Comparison of ENCODE assay signal across 19 mouse cellular contexts in the genomic region with DNA sequence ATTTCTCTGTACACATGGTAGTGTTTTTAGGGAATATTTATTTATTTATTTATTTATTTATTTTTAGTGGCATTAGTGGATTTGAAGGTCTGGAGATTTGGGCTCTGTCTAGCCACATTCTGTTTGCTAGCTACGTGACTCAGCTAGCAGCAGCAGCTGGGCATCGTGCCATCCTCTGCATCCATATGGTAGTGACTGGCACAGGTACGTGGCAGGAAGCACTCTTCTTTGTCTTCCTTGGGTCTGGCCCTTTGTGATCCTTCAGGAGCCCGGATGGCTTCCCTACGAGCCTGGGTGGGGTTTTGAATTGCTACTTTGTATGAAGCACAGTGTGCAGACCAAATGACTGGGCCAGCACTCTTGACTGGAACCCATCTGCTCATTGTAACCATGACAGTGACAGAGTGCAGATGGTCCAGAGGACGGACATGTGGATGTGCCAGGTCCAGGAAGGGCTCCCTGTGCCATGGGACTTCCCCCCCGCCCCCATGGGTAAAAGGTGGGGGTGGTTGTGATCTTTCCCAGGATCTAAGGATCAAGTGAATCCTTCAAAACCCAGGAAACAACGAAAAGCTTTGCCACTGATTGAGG.
DNase-seq lines count a peak whose midpoint lies in the region; ATAC-seq lines count a peak whose summit lies in the region.
"Had no signal": no experiment of that assay in that cellular context is flagged by ENCODE, and none has a peak within 500 bp of the region (broad histone marks: within the 10 kb centered on the region; RNA-seq: fewer than 3 reads in every experiment).

No protein-coding gene starts in this region.

- no peaks in the 10 kb centered on the region for H3K36me3 ChIP-seq in forebrain, embryonic 14.5 days (ENCODE audit: control insufficient read depth, insufficient read depth, low read length)
- no peaks in the 10 kb centered on the region for H3K36me3 ChIP-seq in forebrain, embryonic 11.5 days (ENCODE audit: control insufficient read depth, insufficient read depth, low read length)
- H3K36me3 ChIP-seq: heart, embryonic 10.5 days; midbrain, embryonic 12.5 days had no signal

- no peak overlapping the region for H3K9ac ChIP-seq in forebrain, embryonic 14.5 days (ENCODE audit: low read length)
- no peak overlapping the region for H3K9ac ChIP-seq in forebrain, embryonic 11.5 days (ENCODE audit: low read length)
- H3K9ac ChIP-seq: midbrain, embryonic 12.5 days had no signal

- 69% methylated on average over 8 of the region's 8 CpGs for WGBS in forebrain, embryonic 14.5 days
- WGBS in forebrain, embryonic 11.5 days: 84% methylated on average over 8 of the region's 8 CpGs

- no peak overlapping the region; the same call in 1 of the 2 replicates for H3K27ac ChIP-seq in forebrain, embryonic 14.5 days (ENCODE audit: low read depth, low read length)
- H3K27ac ChIP-seq in forebrain, embryonic 11.5 days (ENCODE audit: low read depth, low read length): no peak overlapping the region
- H3K27ac ChIP-seq: heart, embryonic 10.5 days; macrophage; midbrain, embryonic 12.5 days had no signal

- no peaks in the 10 kb centered on the region for H3K9me3 ChIP-seq in forebrain, embryonic 14.5 days (replicated peaks; ENCODE audit: control insufficient read depth, low read length)
- no peaks in the 10 kb centered on the region for H3K9me3 ChIP-seq in forebrain, embryonic 11.5 days (ENCODE audit: control insufficient read depth, low read length)
- H3K9me3 ChIP-seq: heart, embryonic 10.5 days; midbrain, embryonic 12.5 days had no signal

- H3K27me3 ChIP-seq in forebrain, embryonic 14.5 days (replicated peaks; ENCODE audit: control insufficient read depth, insufficient read depth, low read length): no peaks in the 10 kb centered on the region
- no peaks in the 10 kb centered on the region for H3K27me3 ChIP-seq in forebrain, embryonic 11.5 days (ENCODE audit: control insufficient read depth, insufficient read depth, low read length)
- H3K27me3 ChIP-seq: CH12.LX; midbrain, embryonic 12.5 days had no signal

- DNase-seq in forebrain, embryonic 14.5 days (ENCODE audit: low spot score): peak; percentile 51
- no peak for DNase-seq in forebrain, embryonic 11.5 days (ENCODE audit: low spot score)
- peak; percentile 71 for DNase-seq in left cerebral cortex, postnatal 4 days
- DNase-seq in left cerebral cortex, adult 11 months (ENCODE audit: low spot score): no peak
- DNase-seq in NIH3T3 (ENCODE audit: low read depth): peak; percentile 31
- peak; percentile 81 to 88 for DNase-seq in cerebellum, postnatal 10 days
- no peak for DNase-seq in heart, postnatal 36 days
- DNase-seq: embryo, embryonic 11 days; gastrocnemius, postnatal 14 days; heart, postnatal 14 days; kidney, adult 11 months; kidney, postnatal 10 days; lung, adult 2 months; thymus, adult 2 months had no signal

- H3K4me3 ChIP-seq in forebrain, embryonic 14.5 days (ENCODE audit: low read depth, low read length): no peak overlapping the region
- H3K4me3 ChIP-seq in forebrain, embryonic 11.5 days (ENCODE audit: low read depth, low read length): no peak overlapping the region
- H3K4me3 ChIP-seq: heart, embryonic 10.5 days; midbrain, embryonic 12.5 days had no signal

- no peak overlapping the region for H3K4me2 ChIP-seq in forebrain, embryonic 14.5 days (ENCODE audit: low read length)
- no peak overlapping the region for H3K4me2 ChIP-seq in forebrain, embryonic 11.5 days (ENCODE audit: low read depth, low read length, severe bottlenecking)
- H3K4me2 ChIP-seq: midbrain, embryonic 12.5 days had no signal

- intact Hi-C loops in left cerebral cortex, postnatal 4 days (cut with DNase I): no loop called here
- intact Hi-C loops in heart, postnatal 36 days (cut with DNase I): no loop called here

- no peaks in the 10 kb centered on the region for H3K4me1 ChIP-seq in forebrain, embryonic 14.5 days (ENCODE audit: control insufficient read depth, insufficient read depth, low read length)
- no peaks in the 10 kb centered on the region for H3K4me1 ChIP-seq in forebrain, embryonic 11.5 days (replicated peaks; ENCODE audit: control insufficient read depth, insufficient read depth, low read length)
- H3K4me1 ChIP-seq: midbrain, embryonic 12.5 days had no signal

- ATAC-seq in forebrain, embryonic 14.5 days: peak; percentile 48; the same call in 1 of the 2 replicates
- no peak for ATAC-seq in forebrain, embryonic 11.5 days (replicated peaks; ENCODE audit: low FRiP score)
- ATAC-seq: activated CD4-positive, CD25-positive, alpha-beta regulatory T cell, adult 4 months had no signal

Comparison
In these comparisons a context has a peak if more than half of its experiments do, and no peak if none do; other contexts are left out.
1. DNase-seq: peak in forebrain, embryonic 14.5 days (single experiment), left cerebral cortex, postnatal 4 days (single experiment), NIH3T3 (single experiment) and cerebellum, postnatal 10 days (2 of 2); none in forebrain, embryonic 11.5 days (single experiment), left cerebral cortex, adult 11 months (single experiment) and heart, postnatal 36 days (0 of 2).